Mouse (Mus musculus) embryo, embryonic 10 days (tissue): ENCODE measurements around the gene Ntmt1.
A peak's percentile ranks its signal among the peaks of the same experiment; 100 is the strongest.

Experiments
- DNase-seq: peaks from one replicate; pipeline ENCODE4 v3.0.0-alpha.2; 2015; ENCODE audit warnings: low spot score

The Ntmt1 gene

GRCm38 (mm10) chr2:30784078-30784994, 23.3 kb upstream of the Ntmt1 start:
- DNase-seq = peak; percentile 75

GRCm38 (mm10) chr2:30787466-30787865, 20.2 kb upstream of the Ntmt1 start:
- no peak for DNase-seq

- no peak for DNase-seq
Measured at GRCm38 (mm10) chr2:30792061-30792460, 15.6 kb upstream of the Ntmt1 start.

- DNase-seq = peak; percentile 94
Measured at GRCm38 (mm10) chr2:30794179-30795108, 13.2 kb upstream of the Ntmt1 start.

GRCm38 (mm10) chr2:30795271-30795888, 12.2 kb upstream of the Ntmt1 start:
- no peak for DNase-seq

GRCm38 (mm10) chr2:30795889-30796275, 11.7 kb upstream of the Ntmt1 start:
- no peak for DNase-seq

- DNase-seq = peak; percentile 94
Measured at GRCm38 (mm10) chr2:30796382-30796781, 11.2 kb upstream of the Ntmt1 start.

- DNase-seq = no peak
Measured at GRCm38 (mm10) chr2:30799456-30799855, 8.2 kb upstream of the Ntmt1 start.

- DNase-seq = no peak
Measured at GRCm38 (mm10) chr2:30800671-30801066, 7.0 kb upstream of the Ntmt1 start.

GRCm38 (mm10) chr2:30801067-30801852, 6.4 kb upstream of the Ntmt1 start:
- peak; percentile 74 for DNase-seq

GRCm38 (mm10) chr2:30803604-30804003, 4.0 kb upstream of the Ntmt1 start, which contains the start of gene 1700001O22Rik:
Gene 1700001O22Rik (minus strand): TSS chr2:30803661.
- no peak for DNase-seq

GRCm38 (mm10) chr2:30805983-30806382, 1.6 kb upstream of the Ntmt1 start:
- no peak for DNase-seq

GRCm38 (mm10) chr2:30807147-30807647, 429 bp upstream of the Ntmt1 start:
- DNase-seq = no peak

- DNase-seq = no peak
Measured at GRCm38 (mm10) chr2:30808296-30808655, 650 bp downstream of the Ntmt1 start.

GRCm38 (mm10) chr2:30809503-30809902, 1.9 kb downstream of the Ntmt1 start:
- no peak for DNase-seq

GRCm38 (mm10) chr2:30810573-30810972, 2.9 kb downstream of the Ntmt1 start:
- no peak for DNase-seq

GRCm38 (mm10) chr2:30816383-30816782, 8.8 kb downstream of the Ntmt1 start:
- DNase-seq = no peak

- DNase-seq = no peak
Measured at GRCm38 (mm10) chr2:30819873-30820272, 12.2 kb downstream of the Ntmt1 start.

- DNase-seq = no peak
Measured at GRCm38 (mm10) chr2:30821073-30821472, 13.4 kb downstream of the Ntmt1 start.

GRCm38 (mm10) chr2:30822460-30822859, 14.8 kb downstream of the Ntmt1 start:
- no peak for DNase-seq
